Mouse (Mus musculus) midbrain, embryonic 14.5 days (tissue): ENCODE results near the gene Lsamp. TPM values are rescaled to one million over a fixed set of nuclear protein-coding genes. Genes with fewer than 3 reads are reported as not detected.

ENCODE experiments used
- ATAC-seq: fragments of 200-750 bp; cut with Nextera tagmentation; 2 replicates; pipeline ENCODE4 v1.8.0; 2017; ENCODE audit warnings: moderate number of reproducible peaks, moderate library complexity; ENCODE audit not compliant: low FRiP score, low TSS enrichment
- DNase-seq: peaks from one replicate; pipeline ENCODE4 v3.0.0-alpha.2; 2015
- H3K27ac ChIP-seq: fragments of 300-500 bp; sonication (generic); replicated peaks from 2 replicates; pipeline ENCODE4 v1.5.1; 2014; ENCODE audit warnings: mild to moderate bottlenecking, low read depth, low read length, moderate library complexity
- H3K27me3 ChIP-seq: fragments of 300-500 bp; sonication (generic); 2 replicates; pipeline ENCODE4 v1.6.1; 2014; ENCODE audit warnings: low read length, control low read depth, mixed read lengths; ENCODE audit not compliant: control insufficient read depth, insufficient read depth
- H3K36me3 ChIP-seq: fragments of 300-500 bp; sonication (generic); 2 replicates; pipeline ENCODE4 v1.6.1; 2014; ENCODE audit warnings: low read length, control low read depth; ENCODE audit not compliant: control insufficient read depth, insufficient read depth
- H3K4me1 ChIP-seq: fragments of 300-500 bp; sonication (generic); 2 replicates; pipeline ENCODE4 v1.6.1; 2014; ENCODE audit warnings: mild to moderate bottlenecking, antibody characterized with exemption, low read length, control low read depth; ENCODE audit not compliant: control insufficient read depth, insufficient read depth
- H3K4me2 ChIP-seq: fragments of 300-500 bp; sonication (generic); 2 replicates; pipeline ENCODE4 v1.6.1; 2014; ENCODE audit warnings: mild to moderate bottlenecking, low read length, moderate library complexity
- H3K4me3 ChIP-seq: fragments of 300-500 bp; sonication (generic); replicated peaks from 2 replicates; pipeline ENCODE4 v1.5.1; 2014; ENCODE audit warnings: low read depth, low read length
- H3K9ac ChIP-seq: fragments of 300-500 bp; sonication (generic); replicated peaks from 2 replicates; pipeline ENCODE4 v1.6.1; 2014; ENCODE audit warnings: mild to moderate bottlenecking, low read length, moderate library complexity
- H3K9me3 ChIP-seq: fragments of 300-500 bp; sonication (generic); 2 replicates; pipeline ENCODE4 v1.6.1; 2016; ENCODE audit warnings: low read length, control low read depth, mixed read lengths; ENCODE audit not compliant: control insufficient read depth
- WGBS: fragments of 180-500 bp; shearing (Covaris S2); extraction: QIAGEN DNeasy Blood & Tissue Kit; methylation state at CpG from one replicate; pipeline ENCODE4 v1.1.7; 2014; 5-methylcytosine and 5-hydroxymethylcytosine counted together
- polyA plus RNA-seq: library from polyadenylated mRNA; unstranded; fragments of >200 nt; fragmentation: Nextera tagmentation; extraction: Ambion mirVana; gene quantifications from 2 replicates; pipeline ENCODE4 v1.2.1, GENCODE M21; 2014

Lsamp gene
- polyA plus RNA-seq, 1 experiment from 2014 or later: 79.5 TPM

DNA sequence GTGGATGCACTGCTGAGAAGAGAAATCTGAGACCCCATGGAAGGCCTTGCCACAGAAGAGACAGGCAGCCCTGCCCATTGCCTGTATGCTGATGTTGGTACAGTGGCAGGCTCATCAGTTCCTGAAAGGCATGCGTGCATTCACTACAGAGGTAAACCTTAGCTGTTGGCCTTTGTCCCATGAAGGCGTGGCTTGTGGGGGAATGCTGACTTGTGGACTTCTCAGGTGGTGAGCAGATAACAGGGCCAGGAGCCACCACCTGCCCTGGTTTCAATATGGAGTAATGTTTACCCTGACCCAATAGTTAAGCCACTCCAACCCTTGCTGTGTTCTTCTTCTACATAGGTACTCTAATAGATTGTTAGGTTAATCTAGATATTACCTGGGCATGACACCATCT is 415.4 kb downstream of the Lsamp start:
- no peaks in the 10 kb centered on the region for H3K27me3 ChIP-seq
- no peaks in the 10 kb centered on the region for H3K4me1 ChIP-seq
- DNase-seq: no peak
- H3K4me2 ChIP-seq: no peak overlapping the region
- no peak overlapping the region for H3K27ac ChIP-seq
- 87% methylated on average over 2 of the region's 2 CpGs for WGBS
- H3K9me3 ChIP-seq: no peaks in the 10 kb centered on the region
- no peak for ATAC-seq
- H3K9ac ChIP-seq: no peak overlapping the region
- no peaks in the 10 kb centered on the region for H3K36me3 ChIP-seq
- no peak overlapping the region for H3K4me3 ChIP-seq

DNA sequence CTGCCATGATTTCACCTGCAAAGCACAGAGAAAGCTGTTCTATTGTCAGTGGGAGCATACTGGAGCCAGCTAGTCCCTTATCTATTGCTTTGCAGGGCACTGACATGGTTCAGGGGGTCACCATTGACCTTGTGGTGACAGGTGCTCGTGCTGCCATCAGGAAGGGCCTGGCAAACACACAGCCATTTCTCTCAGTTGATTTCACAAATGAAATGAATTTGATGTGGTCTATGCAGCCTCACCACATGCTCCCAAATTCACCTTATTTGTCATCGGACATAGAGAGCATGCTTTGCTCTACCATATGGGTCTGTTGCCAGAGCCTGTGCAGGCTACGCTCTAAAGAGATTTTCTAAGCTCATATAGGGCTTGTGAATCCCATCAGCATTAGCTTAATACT is 450.1 kb downstream of the Lsamp start:
- Histone ChIP-seq H3K27ac (no peak overlapping the region), H3K36me3 (no peaks in the 10 kb centered on the region), H3K27me3 (no peaks in the 10 kb centered on the region), H3K4me1 (no peaks in the 10 kb centered on the region), H3K4me3 (no peak overlapping the region), H3K9me3 (no peaks in the 10 kb centered on the region), H3K9ac (no peak overlapping the region), H3K4me2 (no peak overlapping the region)
- WGBS: 66% methylated on average over 3 of the region's 3 CpGs
- ATAC-seq (no peak), DNase-seq (no peak)

DNA sequence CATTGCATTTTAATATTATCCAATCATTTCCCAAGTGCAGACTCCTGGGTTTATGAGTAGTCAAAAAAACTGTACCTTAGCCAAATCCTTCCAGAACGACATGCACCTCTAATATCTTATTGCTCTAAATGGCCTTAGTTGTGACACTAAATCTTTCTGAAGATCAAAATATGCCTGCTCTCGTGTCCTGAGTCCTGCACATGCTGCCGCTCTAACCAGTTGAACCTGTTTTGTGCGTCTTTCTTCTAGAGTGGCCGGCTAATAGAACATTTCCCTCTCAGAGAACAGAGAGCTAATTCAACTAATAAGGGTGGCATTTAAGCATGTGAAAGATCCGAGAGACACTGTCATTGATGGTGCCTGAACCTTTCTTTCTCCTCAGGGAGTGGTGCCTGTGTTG is 452.3 kb downstream of the Lsamp start:
- Histone ChIP-seq H3K27ac (no peak overlapping the region), H3K4me2 (no peak overlapping the region), H3K4me3 (no peak overlapping the region), H3K9ac (no peak overlapping the region), H3K9me3 (no peaks in the 10 kb centered on the region), H3K27me3 (no peaks in the 10 kb centered on the region), H3K36me3 (no peaks in the 10 kb centered on the region), H3K4me1 (no peaks in the 10 kb centered on the region)
- ATAC-seq (no peak), DNase-seq (no peak)
- 85% methylated on average over 6 of the region's 6 CpGs for WGBS

DNA sequence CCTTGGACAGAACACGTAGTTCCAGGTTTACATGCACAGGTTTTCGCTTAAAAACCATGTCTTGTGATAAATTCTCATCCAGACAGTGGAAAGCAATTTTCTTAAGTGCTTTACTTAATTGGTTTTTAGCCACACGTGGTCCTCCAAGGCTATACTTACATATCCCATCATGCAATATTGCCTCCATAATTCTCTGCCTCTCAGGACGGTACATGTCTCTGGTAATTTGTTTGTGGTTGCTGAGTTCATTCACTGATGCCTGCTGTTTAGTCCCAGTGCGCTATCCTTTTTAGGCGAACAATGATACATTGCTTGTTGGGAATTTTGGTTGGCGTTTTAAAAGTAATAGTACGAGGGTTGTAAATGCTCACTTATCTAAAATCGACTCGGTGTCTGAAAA is 453.7 kb downstream of the Lsamp start:
- Histone ChIP-seq H3K4me3 (no peak overlapping the region), H3K4me1 (no peaks in the 10 kb centered on the region), H3K27me3 (no peaks in the 10 kb centered on the region), H3K36me3 (no peaks in the 10 kb centered on the region), H3K9me3 (no peaks in the 10 kb centered on the region), H3K9ac (no peak overlapping the region), H3K27ac (no peak overlapping the region), H3K4me2 (no peak overlapping the region)
- DNase-seq: no peak
- ATAC-seq: no peak
- WGBS: 88% methylated on average over 10 of the region's 10 CpGs

DNA sequence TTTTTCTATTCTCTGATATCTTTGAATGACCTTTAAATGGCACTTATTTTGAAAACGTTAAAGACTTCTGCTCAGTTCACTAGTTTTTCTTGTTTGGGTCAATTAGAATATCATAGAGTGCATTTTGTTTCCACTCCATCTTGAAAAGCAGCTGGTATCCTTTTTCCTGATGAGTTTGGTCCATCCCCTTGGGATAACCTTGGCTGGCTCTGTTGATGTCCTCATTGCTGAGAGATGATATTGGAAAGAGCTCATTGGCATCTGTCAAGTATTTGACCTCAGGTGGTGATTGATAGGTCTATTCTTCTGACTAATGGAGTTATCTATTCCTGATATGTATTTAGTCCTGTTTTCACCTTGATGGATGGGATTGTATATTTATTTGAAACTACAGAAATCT is 454.7 kb downstream of the Lsamp start:
- H3K9me3 ChIP-seq: no peaks in the 10 kb centered on the region
- H3K4me1 ChIP-seq: no peaks in the 10 kb centered on the region
- no peak overlapping the region for H3K27ac ChIP-seq
- no peaks in the 10 kb centered on the region for H3K27me3 ChIP-seq
- WGBS: 88% methylated on average over 1 of the region's 1 CpGs
- DNase-seq: no peak
- no peaks in the 10 kb centered on the region for H3K36me3 ChIP-seq
- H3K9ac ChIP-seq: no peak overlapping the region
- no peak overlapping the region for H3K4me3 ChIP-seq
- no peak for ATAC-seq
- no peak overlapping the region for H3K4me2 ChIP-seq

GRCm38 (mm10) chr16:40446587-40446986 is 462.4 kb downstream of the Lsamp start:
- Histone ChIP-seq H3K36me3 (no peaks in the 10 kb centered on the region), H3K4me2 (no peak overlapping the region), H3K9ac (no peak overlapping the region), H3K27ac (no peak overlapping the region), H3K27me3 (no peaks in the 10 kb centered on the region), H3K4me1 (no peaks in the 10 kb centered on the region), H3K4me3 (no peak overlapping the region), H3K9me3 (no peaks in the 10 kb centered on the region)
- DNase-seq: no peak
- WGBS: 84% methylated on average over 5 of the region's 5 CpGs
- ATAC-seq: no peak

DNA sequence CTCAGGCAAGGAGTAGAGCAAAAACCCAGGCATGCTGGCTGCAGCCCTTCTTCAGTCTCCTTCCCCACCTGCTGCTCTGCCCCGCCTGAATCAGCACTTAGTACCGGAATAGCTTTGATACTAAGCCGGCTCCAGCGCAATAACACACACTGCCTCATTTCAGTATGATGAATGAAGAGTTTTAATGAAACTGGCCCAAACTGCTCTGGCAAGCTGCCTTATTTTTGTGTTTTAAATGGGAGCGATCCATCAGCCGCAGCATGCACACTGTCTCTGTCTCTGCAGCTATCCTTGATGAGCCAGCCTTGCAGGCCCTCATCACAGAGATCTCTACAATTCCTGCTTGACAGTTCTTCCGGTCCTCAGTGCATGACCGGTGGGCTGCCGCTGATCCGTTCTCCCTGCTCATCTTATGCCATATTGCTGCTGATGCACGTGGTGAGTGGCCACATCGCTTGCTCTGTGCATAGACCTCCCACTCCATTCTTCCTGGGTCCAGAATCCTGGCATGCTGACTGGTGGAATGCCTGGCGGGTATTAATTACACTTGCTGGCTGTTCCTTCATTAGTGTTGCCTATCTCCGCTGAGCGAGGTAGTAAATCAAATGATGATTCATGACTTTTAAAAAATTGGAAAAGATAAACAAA is 479.4 kb downstream of the Lsamp start:
- no peak overlapping the region for H3K27ac ChIP-seq
- no peak overlapping the region for H3K4me2 ChIP-seq
- no peaks in the 10 kb centered on the region for H3K27me3 ChIP-seq
- DNase-seq (no peak), ATAC-seq (no peak)
- H3K4me3 ChIP-seq: no peak overlapping the region
- H3K9ac ChIP-seq: no peak overlapping the region
- no peaks in the 10 kb centered on the region for H3K9me3 ChIP-seq
- no peaks in the 10 kb centered on the region for H3K36me3 ChIP-seq
- no peaks in the 10 kb centered on the region for H3K4me1 ChIP-seq
- 83% methylated on average over 15 of the region's 15 CpGs for WGBS

DNA sequence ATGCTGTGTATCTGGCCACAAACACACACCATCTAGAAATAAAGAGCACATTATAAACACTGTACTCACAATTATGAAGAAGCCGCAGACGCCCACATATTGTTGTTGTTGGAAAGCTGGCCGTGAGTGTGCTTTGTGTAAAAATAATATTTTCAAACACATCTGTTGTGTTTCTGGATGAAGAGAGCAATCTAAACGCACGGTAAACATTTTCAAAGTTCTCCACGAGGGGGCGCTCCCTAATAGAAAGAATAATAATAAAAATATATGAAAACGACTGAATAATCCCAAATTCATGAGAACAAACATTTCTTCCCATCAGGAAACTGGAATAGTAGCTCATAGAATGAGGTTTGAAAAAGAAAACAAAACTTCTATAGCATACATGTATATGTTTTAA is 482.4 kb downstream of the Lsamp start:
- DNase-seq (peak; percentile 81), ATAC-seq (no peak)
- no peaks in the 10 kb centered on the region for H3K9me3 ChIP-seq
- H3K9ac ChIP-seq: no peak overlapping the region
- H3K27me3 ChIP-seq: no peaks in the 10 kb centered on the region
- WGBS: 19% methylated on average over 8 of the region's 8 CpGs
- no peaks in the 10 kb centered on the region for H3K36me3 ChIP-seq
- H3K4me1 ChIP-seq: no peaks in the 10 kb centered on the region
- H3K4me2 ChIP-seq: no peak overlapping the region
- H3K4me3 ChIP-seq: no peak overlapping the region
- H3K27ac ChIP-seq: no peak overlapping the region

DNA sequence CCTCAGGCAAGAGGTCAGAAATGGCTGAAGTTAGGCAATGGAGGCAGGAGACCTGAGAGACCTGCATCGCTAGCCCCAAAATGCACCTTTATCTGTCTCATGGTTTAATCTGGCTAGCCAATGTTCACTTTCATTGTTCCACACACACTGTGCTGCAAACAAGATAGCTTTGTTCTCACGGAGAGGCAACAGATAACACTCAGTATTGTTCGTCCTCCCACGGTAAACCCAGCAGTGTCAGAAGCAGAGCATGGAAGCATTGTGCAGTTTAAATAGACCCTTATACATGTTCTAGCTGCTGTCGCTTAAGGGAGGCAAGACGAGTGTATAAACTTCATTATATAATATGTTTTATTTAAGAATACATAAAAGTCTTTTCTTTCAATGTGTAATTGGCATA is 486.8 kb downstream of the Lsamp start:
- ATAC-seq: no peak
- H3K4me3 ChIP-seq: no peak overlapping the region
- no peak overlapping the region for H3K27ac ChIP-seq
- no peaks in the 10 kb centered on the region for H3K9me3 ChIP-seq
- no peak overlapping the region for H3K9ac ChIP-seq
- no peak for DNase-seq
- no peaks in the 10 kb centered on the region for H3K36me3 ChIP-seq
- no peaks in the 10 kb centered on the region for H3K27me3 ChIP-seq
- 53% methylated on average over 6 of the region's 6 CpGs for WGBS
- no peak overlapping the region for H3K4me2 ChIP-seq
- no peaks in the 10 kb centered on the region for H3K4me1 ChIP-seq
